Mouse (Mus musculus) lung, postnatal 36 days (tissue): ENCODE measurements around the gene Fndc3b.

ENCODE experiments used
- DNase-seq: peaks from one replicate; pipeline ENCODE4 v3.0.0; 2022; ENCODE audit warnings: mixed read lengths

Fndc3b gene

DNA sequence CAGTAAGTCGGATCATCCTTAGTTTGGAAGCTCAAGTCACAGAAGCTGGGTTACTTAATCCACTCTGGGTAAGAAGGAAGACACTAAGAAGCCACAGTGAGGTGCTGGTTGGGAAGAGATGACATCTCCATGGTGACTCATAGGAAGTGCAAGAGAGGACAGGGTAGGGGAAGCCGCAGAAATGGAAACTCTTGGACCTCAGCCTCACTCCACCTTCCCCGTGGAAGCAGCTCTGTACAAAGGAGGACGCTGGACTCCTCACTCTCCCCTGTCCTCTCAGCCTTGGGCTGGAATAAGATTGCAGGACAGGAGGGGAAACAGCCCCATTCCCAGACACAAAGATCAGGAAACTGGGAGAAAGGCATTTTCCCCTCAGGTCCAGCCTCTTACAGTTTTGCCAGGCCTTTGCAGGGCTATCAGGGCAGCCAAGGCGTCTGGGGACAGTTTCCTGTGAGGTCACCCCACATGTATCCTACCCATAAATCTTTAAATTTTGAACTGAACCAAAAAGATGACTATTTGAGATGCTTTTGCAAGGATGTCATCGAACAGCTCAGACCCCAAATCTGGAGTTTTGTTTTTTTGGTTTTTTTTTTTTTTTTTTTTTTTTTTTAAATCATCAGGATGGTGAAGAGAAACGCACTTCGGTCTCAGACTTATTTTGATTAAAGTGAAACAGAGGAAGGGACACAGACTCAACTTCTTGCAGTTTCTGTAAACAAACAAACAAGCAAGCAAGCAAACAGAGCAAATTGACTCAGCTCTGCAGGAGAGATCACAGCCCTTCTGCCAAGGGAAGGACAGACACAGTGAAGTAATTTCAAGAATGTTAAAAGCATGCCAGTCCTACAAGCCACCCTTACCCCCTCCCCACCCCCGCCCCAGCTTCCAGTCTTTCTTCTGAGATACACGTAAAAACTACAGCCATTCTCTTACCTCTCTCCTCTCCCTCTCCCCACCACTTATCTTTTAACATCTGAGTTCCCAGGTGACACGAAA is 126.2 kb downstream of the Fndc3b start:
- DNase-seq: peak; percentile 60

DNA sequence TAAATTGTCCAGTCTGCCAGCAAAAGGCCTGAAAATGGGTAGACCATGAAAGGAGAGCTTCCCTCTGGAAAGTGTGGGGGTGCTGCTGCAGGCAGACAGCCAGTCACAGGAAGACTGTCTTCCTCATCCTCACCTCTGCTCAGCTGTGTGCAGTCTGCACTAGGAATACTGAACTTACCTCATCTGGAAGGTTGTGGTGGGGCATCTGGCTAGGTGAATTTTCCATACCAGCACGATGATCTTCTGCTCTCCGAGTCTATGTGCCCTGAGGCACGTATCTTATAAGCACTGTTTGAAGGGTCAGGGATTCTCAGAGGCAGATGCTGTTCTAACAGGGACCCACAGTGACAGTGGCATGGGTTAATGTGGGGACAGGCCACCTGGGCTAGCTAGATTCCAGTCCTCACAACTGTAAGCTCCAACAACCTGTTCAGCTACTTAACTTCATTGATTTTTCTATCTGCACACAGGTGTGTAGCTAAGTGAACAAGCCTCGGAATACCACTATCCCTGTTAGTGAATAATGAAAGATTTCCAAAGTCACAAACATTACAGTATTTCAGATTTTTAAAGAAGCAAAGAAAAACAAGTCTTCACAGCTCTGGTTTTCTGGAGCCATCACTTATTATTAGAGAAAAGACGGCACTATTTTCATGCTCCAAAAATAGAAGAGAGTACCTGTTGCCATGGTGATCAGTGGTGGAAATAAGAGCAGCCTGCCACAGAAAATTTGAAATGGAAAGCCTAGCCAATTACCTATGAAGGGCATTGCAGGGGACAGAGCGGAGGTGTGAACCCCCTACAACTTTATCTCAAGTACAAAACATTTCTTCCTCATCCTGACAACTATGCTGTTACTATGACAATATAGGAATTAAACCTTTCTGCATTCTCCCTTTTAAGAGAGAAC is 128.9 kb downstream of the Fndc3b start:
- DNase-seq: no peak

DNA sequence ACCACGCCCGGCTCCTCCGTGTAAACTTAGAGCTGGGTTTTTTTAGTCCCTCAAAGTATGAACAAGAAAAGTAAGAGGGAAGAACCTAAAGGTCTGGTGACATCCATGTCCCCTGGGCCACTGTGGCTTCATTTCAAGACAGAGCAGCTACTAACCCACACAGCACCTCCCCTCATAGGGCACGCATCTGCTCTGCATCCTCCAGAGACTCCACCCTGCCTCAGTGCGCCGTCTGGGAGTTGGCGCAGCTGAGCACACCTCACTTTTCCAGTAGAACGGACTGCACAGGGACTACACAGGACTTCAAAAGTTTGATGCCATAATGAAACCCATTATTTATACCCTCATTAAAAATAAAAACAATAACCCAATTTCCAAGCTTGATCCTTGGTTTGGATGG is 130.2 kb downstream of the Fndc3b start:
- DNase-seq: no peak

DNA sequence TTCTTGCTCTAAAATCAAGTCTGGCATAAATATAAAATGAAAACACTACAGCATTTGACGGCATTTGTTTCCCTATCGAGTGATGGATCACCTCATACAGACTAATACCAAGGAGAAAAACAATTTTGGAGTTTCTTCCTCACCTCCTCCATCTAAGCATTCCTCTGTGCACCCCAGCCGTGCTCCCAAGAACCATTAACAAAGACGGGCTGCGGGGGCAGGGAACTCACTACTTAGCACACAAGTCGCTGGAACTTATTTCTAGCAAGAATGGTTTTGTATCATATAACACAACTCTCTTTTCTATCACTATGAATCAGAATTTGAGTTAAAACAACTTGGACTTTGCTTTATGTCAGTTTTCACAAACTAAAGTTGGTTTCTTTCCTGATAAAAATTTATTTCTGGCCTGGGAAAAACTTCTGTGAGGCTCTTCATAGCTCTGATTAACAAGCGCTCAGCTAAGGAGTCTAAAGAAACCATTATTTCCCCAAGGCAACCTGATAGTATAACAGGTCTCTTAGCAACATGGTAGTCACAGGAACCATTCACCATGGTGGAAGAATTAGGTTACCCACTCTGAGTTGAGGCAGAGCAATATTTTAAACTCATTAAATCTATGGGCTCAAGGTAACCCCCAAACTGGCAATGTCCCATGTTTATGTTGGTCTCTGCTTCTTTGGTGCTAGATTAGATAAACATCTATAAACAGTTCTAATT is 131.1 kb downstream of the Fndc3b start:
- DNase-seq: no peak

DNA sequence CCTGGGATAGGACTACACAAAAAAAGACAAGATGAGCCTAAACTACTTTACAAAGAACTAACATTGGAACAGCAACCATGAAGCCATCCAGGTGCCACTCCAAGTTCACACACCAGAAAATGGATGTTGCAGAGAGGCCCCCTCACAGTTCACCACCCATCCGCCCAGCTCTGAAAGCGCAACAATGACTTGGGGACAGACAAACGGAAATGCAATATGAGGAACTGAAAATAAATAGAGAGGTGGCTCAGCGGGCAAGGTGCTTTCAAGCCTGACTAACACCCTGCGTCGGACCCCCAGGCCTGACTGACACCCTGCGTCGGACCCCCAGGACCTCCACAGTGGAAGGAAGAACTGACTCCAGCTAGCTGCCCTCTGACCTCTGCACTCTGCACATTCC is 131.9 kb downstream of the Fndc3b start:
- DNase-seq: peak; percentile 26

DNA sequence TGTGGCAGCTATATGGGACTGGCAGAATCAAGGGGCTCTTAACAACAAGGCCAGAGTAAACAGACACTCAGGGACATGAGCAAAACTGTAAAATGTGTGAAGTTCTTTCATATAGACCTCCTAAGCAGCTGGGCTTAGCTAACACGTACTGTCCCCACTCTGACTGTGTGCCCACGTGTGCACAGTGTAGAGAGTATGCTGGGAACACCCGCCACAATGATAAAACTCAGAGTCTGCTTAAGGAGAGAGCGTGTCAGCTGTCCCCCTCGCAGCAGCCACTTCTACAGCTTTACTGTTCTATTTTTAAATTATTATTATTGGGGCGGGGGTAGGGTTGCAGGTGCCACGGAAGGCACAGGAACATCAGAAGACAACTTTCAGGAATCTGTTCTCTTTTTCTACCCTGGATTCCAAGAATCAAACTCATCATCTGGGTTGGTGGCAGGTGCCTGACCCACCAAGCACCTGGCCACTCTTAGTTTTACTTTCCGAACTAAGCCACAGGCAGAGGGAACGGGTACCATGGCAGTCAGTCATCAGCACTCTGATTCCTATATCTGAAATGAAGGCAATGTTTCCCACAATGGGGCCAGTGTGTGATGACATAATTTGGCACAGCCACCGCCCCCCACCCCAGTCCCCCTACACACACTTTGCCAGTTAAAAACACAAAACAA is 133.6 kb downstream of the Fndc3b start:
- DNase-seq: no peak

DNA sequence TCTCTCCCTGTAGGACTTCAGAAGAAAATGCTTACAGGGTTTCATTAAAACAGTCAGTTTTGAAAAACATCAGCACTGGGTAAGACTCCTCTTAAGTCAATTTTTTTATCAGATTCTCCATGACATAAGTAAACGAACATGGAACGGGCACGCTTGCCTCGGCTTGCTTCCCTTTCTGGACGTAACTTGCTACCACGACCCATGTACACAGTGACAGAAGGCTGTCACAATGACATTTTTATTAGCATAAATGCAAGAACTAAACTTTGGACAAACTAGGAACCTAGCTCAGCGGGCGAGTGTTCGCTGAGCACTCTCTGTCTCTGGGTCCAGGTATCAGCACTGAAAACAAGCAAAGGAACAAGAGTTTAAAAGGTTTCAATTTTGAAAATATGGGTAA is 136.9 kb downstream of the Fndc3b start:
- no peak for DNase-seq

DNA sequence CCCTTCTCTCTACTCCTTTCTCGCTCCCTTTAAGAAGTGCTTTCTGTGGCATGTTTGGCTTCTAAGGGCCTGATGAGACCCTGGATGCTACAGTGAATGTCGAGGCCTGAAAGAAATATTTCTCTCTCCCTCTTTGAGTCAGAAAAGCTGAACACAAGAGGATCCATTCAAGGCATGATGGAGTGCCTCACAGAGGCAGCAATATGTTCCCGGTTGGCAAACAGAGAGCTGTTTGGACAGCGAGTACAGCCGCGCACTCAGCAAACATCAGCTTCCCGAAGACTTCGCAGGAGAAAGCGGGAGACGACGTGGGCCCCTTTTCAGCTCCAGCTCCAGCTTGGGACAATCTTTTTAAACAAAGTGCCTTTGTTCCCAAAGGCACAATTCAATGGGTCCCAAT is 137.6 kb downstream of the Fndc3b start:
- peak; percentile 28 for DNase-seq

DNA sequence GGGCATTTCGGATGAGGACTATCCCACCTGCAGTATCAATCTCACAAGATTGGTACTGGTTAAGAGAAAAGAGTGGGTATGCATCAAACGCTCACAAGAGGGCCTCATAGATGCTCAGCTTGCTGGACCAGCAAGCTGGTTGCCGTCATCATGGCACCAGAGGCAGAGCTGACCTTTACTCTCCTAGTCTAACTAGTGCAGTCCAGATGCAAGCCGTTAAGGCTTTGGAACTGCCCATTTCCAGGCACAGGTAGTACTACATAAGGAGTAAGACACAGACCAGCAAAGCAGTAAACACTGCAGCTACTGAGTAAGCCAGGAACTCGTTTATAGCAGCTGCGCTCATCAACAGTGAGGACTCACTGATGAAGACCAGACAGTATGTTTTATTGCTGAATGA is 138.8 kb downstream of the Fndc3b start:
- peak; percentile 62 for DNase-seq

DNA sequence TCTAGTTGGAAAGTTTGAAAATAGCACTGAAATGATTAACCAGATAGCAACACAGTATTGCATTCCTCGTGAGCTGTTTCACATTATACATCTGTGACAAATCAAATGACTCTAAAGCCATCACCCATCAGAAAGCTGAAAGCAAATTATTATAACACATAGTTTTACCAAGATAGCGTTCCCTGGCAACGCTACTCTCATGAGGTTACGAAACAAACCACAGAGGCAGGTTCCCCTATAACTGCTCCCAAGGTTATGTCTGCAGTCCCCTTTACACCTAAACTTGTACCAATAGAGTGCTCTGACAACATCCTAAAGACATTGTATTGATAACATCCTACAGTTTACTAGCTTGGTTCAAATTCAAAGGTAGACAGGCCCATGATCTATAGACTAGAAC is 145.8 kb downstream of the Fndc3b start:
- DNase-seq: peak; percentile 66

DNA sequence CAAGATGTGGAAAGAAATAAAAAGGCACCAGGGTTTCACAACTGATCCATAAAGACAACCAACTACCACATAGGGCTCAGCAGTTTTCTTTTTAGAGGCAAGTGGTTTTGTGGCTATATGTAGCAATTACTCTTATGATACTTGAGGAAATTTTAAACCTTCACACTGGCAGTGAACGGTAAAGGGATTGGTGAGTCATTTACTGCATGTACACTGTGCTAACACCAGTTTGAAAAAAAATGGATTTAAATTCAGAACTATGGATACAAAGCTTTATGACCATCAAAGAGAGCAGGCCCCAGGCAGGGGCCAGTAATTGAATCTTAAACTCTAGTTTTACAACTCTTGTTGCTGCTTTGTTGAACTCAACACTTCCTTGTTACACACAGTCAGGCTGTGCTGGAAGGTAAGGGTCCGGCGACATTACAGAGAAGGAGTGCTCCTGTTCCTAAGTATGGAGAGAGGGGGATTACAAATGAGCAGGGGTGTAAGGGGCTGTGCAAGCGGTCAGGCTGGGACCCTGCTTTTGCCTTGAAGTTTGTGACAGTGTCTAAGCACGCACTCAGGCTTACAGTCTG is 148.0 kb downstream of the Fndc3b start:
- DNase-seq: no peak

DNA sequence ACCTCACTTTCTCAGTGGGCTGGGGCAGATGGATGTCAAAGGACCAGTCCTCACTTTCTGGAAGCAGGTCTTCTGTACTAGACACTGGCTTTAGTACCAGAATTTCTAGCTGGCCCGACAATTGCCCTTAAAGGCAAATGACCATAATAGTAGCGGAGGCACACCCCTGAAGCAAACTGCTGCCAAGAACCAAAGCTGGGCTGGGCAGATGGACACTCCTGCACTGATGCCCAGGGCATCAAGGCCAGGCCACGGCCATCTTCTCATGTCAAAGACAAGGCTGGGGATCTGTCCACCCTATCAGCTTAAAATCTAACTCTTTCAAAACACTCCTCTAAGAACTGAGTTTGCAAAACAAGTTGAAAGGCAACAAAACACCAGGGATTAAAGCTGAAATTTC is 148.6 kb downstream of the Fndc3b start:
- no peak for DNase-seq

DNA sequence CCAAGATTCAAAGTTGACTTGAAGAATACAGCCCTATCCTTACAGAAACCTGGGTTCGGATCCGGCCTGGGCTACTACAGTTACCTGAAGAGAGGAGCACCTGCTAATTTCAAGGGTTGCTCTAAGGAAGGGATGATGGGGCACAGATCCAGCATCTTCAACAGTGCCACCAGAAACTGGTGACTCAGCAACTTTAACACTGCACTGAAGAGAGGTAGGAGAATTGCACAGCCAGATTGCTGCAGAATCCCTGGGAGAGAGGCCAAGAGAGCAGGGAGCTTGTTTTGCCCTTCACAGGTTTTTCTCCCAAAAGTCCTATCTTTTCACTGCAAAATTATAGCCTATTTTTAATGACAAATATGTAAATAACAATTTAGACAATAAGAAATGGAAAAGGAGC is 149.2 kb downstream of the Fndc3b start:
- no peak for DNase-seq

DNA sequence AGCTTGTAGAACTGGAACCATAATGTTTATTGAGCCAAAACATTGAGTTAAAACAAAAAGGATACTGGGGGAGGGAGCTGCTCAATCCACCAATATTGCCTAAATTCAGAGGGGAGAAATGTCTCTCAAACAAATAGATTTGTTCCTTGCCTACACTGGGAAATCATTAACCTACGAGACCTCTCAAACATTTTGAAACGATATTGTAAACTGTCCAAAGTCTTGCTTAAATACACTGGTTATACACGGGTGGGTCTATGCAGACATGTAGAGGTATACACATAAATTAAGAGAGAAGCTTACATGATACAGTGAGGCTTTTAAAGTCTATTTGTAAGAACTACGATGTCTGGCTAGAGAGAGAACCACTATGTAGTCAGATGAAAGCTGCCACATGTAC is 151.8 kb downstream of the Fndc3b start:
- DNase-seq: no peak

DNA sequence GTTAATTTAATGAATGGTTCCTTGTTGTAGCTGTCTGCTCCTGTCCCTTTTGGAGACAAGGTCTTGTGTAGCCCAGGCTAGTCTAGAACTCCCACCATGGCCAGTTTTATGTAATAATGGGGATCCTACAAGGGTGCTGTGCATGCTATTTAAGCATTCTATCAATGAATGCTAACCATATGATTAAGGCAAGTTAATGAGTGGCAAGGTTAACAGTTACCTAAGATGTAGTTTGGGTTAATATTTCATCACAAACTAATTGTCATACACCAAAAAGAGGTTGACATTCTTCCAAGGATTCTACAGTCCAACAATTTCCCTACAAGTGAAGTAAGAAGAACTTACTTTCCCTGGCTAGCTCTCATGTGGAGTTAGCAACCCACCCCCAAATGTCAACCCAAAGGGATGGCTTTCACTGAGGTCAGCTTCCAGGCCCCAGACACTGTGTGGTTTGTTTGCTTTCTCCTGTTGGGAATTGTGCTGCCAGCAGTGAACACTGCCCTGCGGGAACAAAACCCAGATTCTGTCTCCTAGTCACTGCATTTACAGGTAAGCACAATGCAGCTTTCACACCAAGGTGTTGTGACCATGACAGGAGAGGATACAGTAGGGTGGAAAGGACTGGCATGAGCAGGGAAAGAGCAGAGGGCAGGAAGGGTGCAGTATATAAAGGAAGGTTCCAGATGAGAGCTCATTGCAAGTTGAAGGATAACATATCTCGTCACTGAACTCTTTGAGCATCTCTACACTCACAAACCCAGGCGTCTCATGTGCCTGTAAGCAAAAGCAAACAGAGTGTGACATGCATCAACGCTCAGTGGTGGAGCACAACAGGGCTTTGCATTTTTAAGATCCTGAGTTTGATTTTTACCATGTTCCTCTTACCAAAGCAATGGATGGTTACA is 153.8 kb downstream of the Fndc3b start:
- no peak for DNase-seq

DNA sequence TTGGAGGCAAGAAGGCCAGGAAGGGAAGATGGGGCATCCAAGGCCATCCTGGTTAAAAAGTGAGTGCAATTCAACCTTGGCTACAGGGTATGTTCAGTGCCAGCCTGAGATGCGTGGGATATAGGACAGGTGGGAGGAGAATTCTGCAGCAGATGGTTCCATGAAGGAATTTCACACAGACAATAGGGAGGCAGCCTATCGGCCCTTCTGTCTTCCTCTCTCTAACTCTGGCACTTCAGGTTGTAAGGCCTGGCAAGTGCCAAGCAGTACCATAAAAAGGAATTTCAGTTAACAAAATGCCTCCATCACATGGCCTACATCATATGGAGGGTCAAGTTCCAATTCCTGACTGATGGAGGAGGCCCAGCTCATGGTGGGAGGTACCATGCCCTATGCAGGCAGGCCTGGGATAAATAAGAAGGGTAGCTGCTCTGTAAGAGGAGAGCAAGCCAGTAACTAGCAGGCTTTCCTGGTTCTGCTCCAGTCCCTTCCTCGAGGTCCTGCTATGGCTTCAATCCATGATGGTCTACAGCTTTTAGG is 155.6 kb downstream of the Fndc3b start:
- DNase-seq: no peak

DNA sequence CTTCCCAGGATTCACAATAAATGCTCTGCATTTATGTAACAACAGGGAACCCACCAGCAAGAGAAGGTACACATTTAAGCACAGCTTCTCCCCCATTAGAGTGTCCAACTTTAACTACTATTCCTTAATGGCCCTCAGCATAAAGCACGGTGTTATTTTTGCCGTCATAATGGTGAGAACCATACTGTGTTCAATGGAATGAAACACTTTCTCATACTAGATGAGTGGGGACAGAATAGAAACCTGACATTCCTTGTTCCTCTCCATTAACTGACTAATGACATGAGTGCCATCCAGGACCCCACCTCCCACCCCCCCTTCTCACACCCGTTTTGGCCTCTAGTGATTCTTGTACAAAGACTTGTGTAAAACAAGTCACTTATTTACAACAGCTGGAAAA is 156.8 kb downstream of the Fndc3b start:
- no peak for DNase-seq

DNA sequence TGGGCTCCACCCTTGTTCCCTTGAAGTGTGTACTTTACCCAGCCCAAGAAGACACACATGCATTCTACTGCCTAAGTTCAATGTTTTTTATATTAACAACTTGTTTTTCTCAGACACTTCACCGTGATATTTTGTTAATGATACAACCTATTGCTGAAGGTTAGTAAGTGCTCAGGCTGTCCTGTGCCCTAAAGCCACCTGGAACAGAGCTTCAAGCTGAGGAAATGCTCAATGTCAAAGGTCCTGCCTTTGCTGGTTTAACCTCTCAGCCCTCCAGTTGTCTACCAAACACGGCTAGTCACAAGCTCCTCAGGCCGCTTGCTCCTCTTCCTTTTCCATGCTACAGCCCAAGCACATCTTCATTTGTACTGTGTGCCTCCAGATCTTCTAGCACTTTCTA is 157.3 kb downstream of the Fndc3b start:
- no peak for DNase-seq

DNA sequence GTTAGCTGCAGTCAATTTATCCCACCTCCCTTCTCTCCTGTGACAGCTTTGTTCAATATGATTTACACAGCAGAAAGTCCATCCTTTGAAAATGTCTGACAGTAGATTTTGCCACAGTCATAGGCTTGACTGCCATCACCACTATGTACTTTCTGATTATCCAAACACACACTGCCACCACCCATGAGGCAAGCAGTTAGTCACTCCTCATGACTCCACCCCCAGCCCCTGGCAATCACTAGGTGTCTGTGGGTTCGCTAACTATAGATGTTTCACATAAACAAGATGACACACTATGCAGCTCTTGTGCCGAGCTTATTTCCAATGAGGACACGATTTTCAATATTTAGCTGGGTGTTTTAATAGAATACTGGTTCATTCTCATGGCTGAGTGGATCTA is 160.1 kb downstream of the Fndc3b start:
- no peak for DNase-seq

DNA sequence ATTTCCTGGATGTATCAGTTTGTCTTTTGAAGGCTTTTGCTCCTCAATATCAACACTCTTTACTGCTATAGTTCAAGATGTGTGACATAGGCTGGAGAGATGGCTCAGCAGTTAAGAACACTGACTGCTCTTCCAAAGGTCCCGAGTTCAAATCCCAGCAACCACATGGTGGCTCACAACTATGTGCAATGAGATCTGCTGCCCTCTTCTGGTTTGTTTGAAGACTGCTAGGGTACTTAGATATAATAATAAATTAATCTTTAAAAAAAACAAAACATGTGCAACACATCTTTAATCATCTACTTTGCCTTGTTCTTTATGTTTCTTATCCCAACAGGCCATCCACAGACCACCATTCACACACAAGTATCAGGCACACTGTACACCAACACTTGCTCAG is 160.7 kb downstream of the Fndc3b start:
- DNase-seq: peak; percentile 13

DNA sequence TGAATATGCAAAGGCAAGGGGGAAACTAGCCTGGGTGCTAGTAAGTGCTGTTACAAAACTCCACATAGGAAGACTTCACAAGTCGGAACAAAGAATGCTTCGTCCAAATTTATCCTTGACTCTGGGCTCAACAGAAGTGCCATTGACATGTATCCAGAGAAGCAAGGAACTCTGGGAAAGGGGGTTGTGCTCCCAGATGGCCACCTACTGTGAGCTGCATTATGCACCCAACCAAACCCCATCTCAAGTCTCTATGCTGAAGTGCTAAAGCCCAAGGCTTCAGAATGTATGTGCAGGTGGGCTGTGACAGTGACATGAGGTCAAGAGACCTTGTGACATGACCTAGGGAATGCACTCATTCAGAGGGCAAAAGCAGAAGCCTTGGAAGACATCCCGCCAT is 165.5 kb downstream of the Fndc3b start:
- DNase-seq: no peak
